Mouse (Mus musculus) lung, embryonic 16.5 days (tissue): ENCODE measurements around the gene Olfr325. TPM values are rescaled to one million over a fixed set of nuclear protein-coding genes. Genes with fewer than 3 reads are reported as not detected.
"Not testable (repeated sequence)": the region's sequence is repeated elsewhere in the genome, so short reads cannot be mapped to it uniquely, and the experiment has no call there.

Experiments used
- ATAC-seq: fragments of 200-750 bp; cut with Nextera tagmentation; 2 replicates; pipeline ENCODE4 v1.8.0; 2017; ENCODE audit warnings: low read depth, mild to moderate bottlenecking, moderate library complexity
- H3K27ac ChIP-seq: fragments of 300-500 bp; sonication (generic); 2 replicates; pipeline ENCODE4 v1.5.1; 2014; ENCODE audit warnings: mild to moderate bottlenecking, control low read depth, low read length
- H3K27me3 ChIP-seq: fragments of 300-500 bp; sonication (generic); 2 replicates; pipeline ENCODE4 v1.6.1; 2014; ENCODE audit warnings: low read depth, low read length, mixed read lengths; ENCODE audit not compliant: control insufficient read depth, insufficient read depth
- H3K36me3 ChIP-seq: fragments of 300-500 bp; sonication (generic); 2 replicates; pipeline ENCODE4 v1.6.1; 2014; ENCODE audit warnings: low read length; ENCODE audit not compliant: control insufficient read depth, insufficient read depth
- H3K4me1 ChIP-seq: fragments of 300-500 bp; sonication (generic); replicated peaks from 2 replicates; pipeline ENCODE4 v1.6.1; 2014; ENCODE audit warnings: low read length, mixed read lengths; ENCODE audit not compliant: control insufficient read depth, insufficient read depth
- H3K4me2 ChIP-seq: fragments of 300-500 bp; sonication (generic); 2 replicates; pipeline ENCODE4 v1.6.1; 2014; ENCODE audit warnings: low read depth, low read length, control low read depth
- H3K4me3 ChIP-seq: fragments of 300-500 bp; sonication (generic); 2 replicates; pipeline ENCODE4 v1.5.1; 2014; ENCODE audit warnings: mild to moderate bottlenecking, low read length, control low read depth
- H3K9ac ChIP-seq: fragments of 300-500 bp; sonication (generic); 2 replicates; pipeline ENCODE4 v1.6.1; 2014; ENCODE audit warnings: low read length, control low read depth
- H3K9me3 ChIP-seq: fragments of 300-500 bp; sonication (generic); 2 replicates; pipeline ENCODE4 v1.6.1; 2016; ENCODE audit warnings: low read length; ENCODE audit not compliant: control insufficient read depth
- WGBS: fragments of 180-500 bp; shearing (Covaris S2); extraction: QIAGEN DNeasy Blood & Tissue Kit; methylation state at CpG from one replicate; pipeline ENCODE4 v1.1.7; 2014; 5-methylcytosine and 5-hydroxymethylcytosine counted together
- polyA plus RNA-seq: library from polyadenylated mRNA; unstranded; fragments of >200 nt; fragmentation: Nextera tagmentation; extraction: Ambion mirVana; gene quantifications from 2 replicates; pipeline ENCODE4 v1.2.1, GENCODE M21; 2015

The Olfr325 gene
- polyA plus RNA-seq, result not detected in 2 replicates

DNA sequence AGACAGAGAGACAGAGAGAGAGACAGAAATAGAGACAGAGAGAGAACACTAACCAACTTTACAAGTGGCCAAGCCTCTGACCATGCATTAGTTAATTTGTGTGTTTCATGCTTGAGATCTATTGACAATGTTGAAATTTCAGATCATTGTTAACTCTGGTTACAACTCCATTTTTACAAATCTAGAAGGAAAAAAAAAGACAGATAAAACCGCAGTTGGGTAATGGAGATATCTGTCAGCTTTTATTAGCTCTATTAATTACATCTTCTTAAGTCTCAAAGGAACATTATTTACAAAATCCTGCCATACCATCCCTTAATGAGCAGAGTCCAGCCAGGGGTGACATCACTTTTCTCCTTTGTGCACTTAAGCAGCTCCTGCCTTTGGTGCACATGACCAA, at the start of gene Olfr325:
Gene Olfr325, plus strand, starts transcription at position 301 of the 400 bp plus-strand sequence.
- Histone ChIP-seq H3K27me3 (no peaks in the 10 kb centered on the region), H3K27ac (no peak within 1 kb of the TSS), H3K9ac (no peak within 1 kb of the TSS), H3K4me1 (no peaks in the 10 kb centered on the region), H3K36me3 (no peaks in the 10 kb centered on the region), H3K9me3 (no peaks in the 10 kb centered on the region), H3K4me3 (no peak within 1 kb of the TSS), H3K4me2 (no peak within 1 kb of the TSS)
- ATAC-seq, result no peak
- 50% methylated on average over 1 of the region's 1 CpGs for WGBS

DNA sequence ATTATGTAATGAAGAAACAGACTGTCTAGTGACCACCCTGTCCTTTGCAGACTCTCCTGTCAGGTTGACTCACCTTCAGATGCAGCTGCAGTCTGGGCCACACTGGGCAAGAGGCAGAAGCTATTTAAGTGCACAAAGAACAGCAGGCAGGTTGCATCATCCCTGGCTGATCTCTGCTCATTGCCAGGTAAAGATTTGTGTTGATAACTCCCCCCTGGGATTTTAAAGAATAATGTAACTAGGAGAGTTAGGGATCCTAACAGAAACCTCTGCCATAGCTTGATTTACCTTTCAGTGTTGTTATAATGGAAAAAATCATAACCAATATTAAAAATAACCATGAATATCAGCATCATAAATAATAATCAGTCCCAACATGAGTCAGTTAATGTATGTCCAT, 42.8 kb upstream of the Olfr325 start, which contains the start of gene Olfr330:
Gene Olfr330, minus strand, starts transcription at position 101 of the 400 bp plus-strand sequence.
- not testable (repeated sequence) for H3K27ac ChIP-seq, ATAC-seq, H3K4me2 ChIP-seq, H3K4me1 ChIP-seq, H3K4me3 ChIP-seq, H3K9ac ChIP-seq, H3K9me3 ChIP-seq, H3K36me3 ChIP-seq, H3K27me3 ChIP-seq

DNA sequence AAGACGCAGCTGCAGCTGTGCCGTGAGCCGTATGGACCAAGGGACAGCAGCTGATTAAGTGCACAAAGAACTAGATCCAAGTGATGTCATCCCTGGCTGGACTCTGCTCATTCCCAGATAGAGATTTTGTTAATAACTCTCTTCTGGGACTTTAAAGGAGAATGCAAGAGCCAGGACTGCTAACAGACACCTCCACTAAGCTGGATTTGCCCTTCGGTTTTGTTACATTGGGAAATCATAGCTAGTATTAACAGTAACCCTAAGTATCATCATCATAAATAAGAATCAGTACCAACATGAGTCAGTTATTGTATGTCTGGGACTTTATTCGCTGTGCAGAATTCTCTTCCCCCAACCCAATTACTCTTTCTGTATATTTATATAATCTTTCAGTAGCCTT, 31.2 kb upstream of the Olfr325 start, which contains the start of gene Olfr329-ps:
Gene Olfr329-ps, minus strand, starts transcription at position 101 of the 400 bp plus-strand sequence.
- ATAC-seq, result no peak
- Histone ChIP-seq H3K4me1 (no peaks in the 10 kb centered on the region), H3K36me3 (no peaks in the 10 kb centered on the region), H3K9me3 (no peaks in the 10 kb centered on the region), H3K4me2 (no peak within 1 kb of the TSS), H3K4me3 (no peak within 1 kb of the TSS), H3K9ac (no peak within 1 kb of the TSS), H3K27ac (no peak within 1 kb of the TSS), H3K27me3 (no peaks in the 10 kb centered on the region)
- WGBS, result 70% methylated on average over 5 of the region's 5 CpGs

- no peak within 1 kb of the TSS for H3K4me2 ChIP-seq
- no peaks in the 10 kb centered on the region for H3K4me1 ChIP-seq
- H3K27me3 ChIP-seq, result no peaks in the 10 kb centered on the region
- no peaks in the 10 kb centered on the region for H3K9me3 ChIP-seq
- no peak within 1 kb of the TSS for H3K9ac ChIP-seq
- H3K36me3 ChIP-seq, result no peaks in the 10 kb centered on the region
- H3K27ac ChIP-seq, result no peak within 1 kb of the TSS
- H3K4me3 ChIP-seq, result no peak within 1 kb of the TSS
- no peak for ATAC-seq
- WGBS, result 75% methylated on average over 1 of the region's 1 CpGs
These were observed 22.0 kb upstream of the Olfr325 start, which contains the start of gene Olfr328 for GRCm38 (mm10) chr11:58555536-58555935. Gene Olfr328, minus strand, starts transcription at chr11:58555636.

GRCm38 (mm10) chr11:58570405-58570804, 7.1 kb upstream of the Olfr325 start, which contains the start of gene Olfr224:
Gene Olfr224, minus strand, starts transcription at chr11:58570553.
- no peak within 1 kb of the TSS for H3K9ac ChIP-seq
- no peak for ATAC-seq
- H3K36me3 ChIP-seq, result no peaks in the 10 kb centered on the region
- 54% methylated on average over 5 of the region's 5 CpGs for WGBS
- no peak within 1 kb of the TSS for H3K4me2 ChIP-seq
- H3K4me1 ChIP-seq, result no peaks in the 10 kb centered on the region
- H3K4me3 ChIP-seq, result no peak within 1 kb of the TSS
- H3K27ac ChIP-seq, result no peak within 1 kb of the TSS
- H3K27me3 ChIP-seq, result no peaks in the 10 kb centered on the region
- no peaks in the 10 kb centered on the region for H3K9me3 ChIP-seq

GRCm38 (mm10) chr11:58578636-58579035, 1.1 kb downstream of the Olfr325 start:
- 71% methylated on average over 8 of the region's 8 CpGs for WGBS
- no peak for ATAC-seq

GRCm38 (mm10) chr11:58587898-58588348, 10.4 kb downstream of the Olfr325 start:
- Histone ChIP-seq H3K4me1 (no peaks in the 10 kb centered on the region), H3K36me3 (no peaks in the 10 kb centered on the region), H3K9me3 (no peaks in the 10 kb centered on the region), H3K9ac (no peak overlapping the region), H3K27me3 (no peaks in the 10 kb centered on the region), H3K27ac (no peak overlapping the region), H3K4me2 (no peak overlapping the region), H3K4me3 (no peak overlapping the region)
- ATAC-seq, result no peak
- 70% methylated on average over 7 of the region's 7 CpGs for WGBS

More at GRCm38 (mm10) chr11:58578636-58579035, 1.1 kb downstream of the Olfr325 start:
- Histone ChIP-seq H3K9ac (no peak overlapping the region), H3K36me3 (no peaks in the 10 kb centered on the region), H3K27ac (no peak overlapping the region), H3K4me3 (no peak overlapping the region), H3K4me2 (no peak overlapping the region), H3K27me3 (no peaks in the 10 kb centered on the region), H3K9me3 (no peaks in the 10 kb centered on the region), H3K4me1 (no peaks in the 10 kb centered on the region)

GRCm38 (mm10) chr11:58588620-58589250, 11.2 kb downstream of the Olfr325 start:
- 51% methylated on average over 3 of the region's 3 CpGs for WGBS
- H3K27me3 ChIP-seq, result no peaks in the 10 kb centered on the region
- H3K9me3 ChIP-seq, result no peaks in the 10 kb centered on the region
- H3K4me3 ChIP-seq, result no peak overlapping the region
- no peak overlapping the region for H3K9ac ChIP-seq
- no peak overlapping the region for H3K4me2 ChIP-seq
- no peaks in the 10 kb centered on the region for H3K4me1 ChIP-seq
- no peaks in the 10 kb centered on the region for H3K36me3 ChIP-seq
- ATAC-seq, result no peak
- H3K27ac ChIP-seq, result no peak overlapping the region

- no peak within 1 kb of the TSS for H3K27ac ChIP-seq
- H3K9me3 ChIP-seq, result no peaks in the 10 kb centered on the region
- 73% methylated on average over 6 of the region's 6 CpGs for WGBS
- no peak within 1 kb of the TSS for H3K4me3 ChIP-seq
- no peak within 1 kb of the TSS for H3K9ac ChIP-seq
- ATAC-seq, result no peak
- no peaks in the 10 kb centered on the region for H3K36me3 ChIP-seq
- H3K4me2 ChIP-seq, result no peak within 1 kb of the TSS
- no peaks in the 10 kb centered on the region for H3K27me3 ChIP-seq
- H3K4me1 ChIP-seq, result no peaks in the 10 kb centered on the region
These were observed 17.3 kb downstream of the Olfr325 start, which contains the start of gene Olfr324 for GRCm38 (mm10) chr11:58594814-58595213. Gene Olfr324, plus strand, starts transcription at chr11:58595114.
